Mouse (Mus musculus) forebrain, embryonic 12.5 days (tissue): ENCODE data around the gene Nod2. TPM values are rescaled to one million over a fixed set of nuclear protein-coding genes. Genes with fewer than 3 reads are reported as not detected.

ENCODE experiments used
- ATAC-seq: fragments of 200-750 bp; cut with Nextera tagmentation; 2 replicates; pipeline ENCODE4 v1.8.0; 2017; ENCODE audit warnings: moderate TSS enrichment; ENCODE audit not compliant: low FRiP score
- H3K27ac ChIP-seq: fragments of 300-500 bp; sonication (generic); 2 replicates; pipeline ENCODE4 v1.5.1; 2016; ENCODE audit warnings: mild to moderate bottlenecking
- H3K27me3 ChIP-seq: fragments of 300-500 bp; sonication (generic); 2 replicates; pipeline ENCODE4 v1.6.1; 2016; ENCODE audit warnings: mild to moderate bottlenecking
- H3K36me3 ChIP-seq: fragments of 300-500 bp; sonication (generic); replicated peaks from 2 replicates; pipeline ENCODE4 v1.6.1; 2016; ENCODE audit warnings: mild to moderate bottlenecking
- H3K4me1 ChIP-seq: fragments of 300-500 bp; sonication (generic); 2 replicates; pipeline ENCODE4 v1.6.1; 2016
- H3K4me2 ChIP-seq: fragments of 300-500 bp; sonication (generic); 2 replicates; pipeline ENCODE4 v1.6.1; 2016; ENCODE audit warnings: mild to moderate bottlenecking, moderate library complexity
- H3K4me3 ChIP-seq: fragments of 300-500 bp; sonication (generic); replicated peaks from 2 replicates; pipeline ENCODE4 v1.5.1; 2016; ENCODE audit warnings: mild to moderate bottlenecking
- H3K9ac ChIP-seq: fragments of 300-500 bp; sonication (generic); 2 replicates; pipeline ENCODE4 v1.6.1; 2016; ENCODE audit warnings: mild to moderate bottlenecking
- H3K9me3 ChIP-seq: fragments of 300-500 bp; sonication (generic); 2 replicates; pipeline ENCODE4 v1.6.1; 2016
- WGBS: fragments of 180-500 bp; shearing (Covaris S2); methylation state at CpG from one replicate; pipeline ENCODE4 v1.1.7; 2016; 5-methylcytosine and 5-hydroxymethylcytosine counted together
- polyA plus RNA-seq: library from polyadenylated mRNA; unstranded; fragments of >200 nt; fragmentation: Nextera tagmentation; extraction: Ambion mirVana; gene quantifications from 2 replicates; pipeline ENCODE4 v1.2.1, GENCODE M21; 2016

Nod2 gene
- 0.11 and 0.13 TPM in 2 replicates for polyA plus RNA-seq

DNA sequence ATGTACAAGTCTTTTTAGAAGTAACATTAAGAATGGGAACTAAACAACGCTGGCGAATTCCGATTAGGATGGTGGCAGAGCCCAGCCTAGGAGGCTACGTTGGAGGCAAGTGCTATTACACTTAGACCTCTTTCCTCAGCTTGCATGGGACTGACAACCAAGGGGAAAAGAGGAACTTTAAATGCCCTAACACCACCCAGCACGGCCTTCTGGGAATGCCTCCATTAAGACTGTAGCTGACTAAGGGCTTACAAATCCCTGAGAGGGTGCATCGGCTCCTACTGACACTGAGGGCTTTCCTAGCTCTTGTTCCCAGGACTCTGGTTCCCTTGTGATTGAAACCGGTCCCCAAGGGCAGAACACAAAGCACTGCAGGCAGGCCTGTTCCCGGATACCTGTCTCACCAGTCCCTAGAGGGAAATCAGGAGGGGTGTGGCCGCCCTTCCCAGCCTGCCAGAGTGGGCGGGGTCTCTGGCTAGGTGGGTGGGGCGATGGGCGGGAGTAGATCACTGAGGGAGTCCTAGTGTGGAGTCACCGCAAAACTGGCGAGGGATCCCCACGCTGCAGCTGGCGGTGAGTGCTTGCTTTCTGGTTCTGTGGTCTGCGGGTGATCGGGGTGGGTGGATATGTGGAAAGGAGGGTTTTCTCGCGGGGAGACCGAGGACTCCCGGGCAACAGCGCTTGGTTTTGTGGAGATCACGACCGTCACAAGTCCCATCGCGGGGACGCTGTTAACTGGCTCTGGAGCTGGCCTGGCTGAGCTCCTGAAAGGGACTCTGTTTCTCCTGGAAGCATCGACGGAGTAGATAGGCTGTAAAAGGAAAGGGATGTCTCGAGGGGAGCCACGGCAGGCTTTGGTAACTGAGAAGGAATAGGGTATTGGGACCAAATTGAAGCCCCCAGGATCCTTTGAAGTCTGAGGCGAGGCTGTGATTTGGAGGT, at the start of gene Nod2:
Nod2 (plus strand) TSS at position 479 of the 942 bp plus-strand sequence.
- H3K4me2 ChIP-seq = peak within 1 kb of the TSS; percentile 70
- no peak within 1 kb of the TSS for H3K27ac ChIP-seq
- peak; percentile 53; the same call in 1 of the 2 replicates for ATAC-seq
- no peaks in the 10 kb centered on the region for H3K36me3 ChIP-seq
- peaks cover 39% of the 10 kb centered on the region for H3K27me3 ChIP-seq
- H3K4me1 ChIP-seq = peaks cover 13% of the 10 kb centered on the region
- H3K4me3 ChIP-seq = peak within 1 kb of the TSS; percentile 44
- no peaks in the 10 kb centered on the region for H3K9me3 ChIP-seq
- H3K9ac ChIP-seq = peak within 1 kb of the TSS; percentile 38
- 8% methylated on average over 33 of the region's 33 CpGs for WGBS

DNA sequence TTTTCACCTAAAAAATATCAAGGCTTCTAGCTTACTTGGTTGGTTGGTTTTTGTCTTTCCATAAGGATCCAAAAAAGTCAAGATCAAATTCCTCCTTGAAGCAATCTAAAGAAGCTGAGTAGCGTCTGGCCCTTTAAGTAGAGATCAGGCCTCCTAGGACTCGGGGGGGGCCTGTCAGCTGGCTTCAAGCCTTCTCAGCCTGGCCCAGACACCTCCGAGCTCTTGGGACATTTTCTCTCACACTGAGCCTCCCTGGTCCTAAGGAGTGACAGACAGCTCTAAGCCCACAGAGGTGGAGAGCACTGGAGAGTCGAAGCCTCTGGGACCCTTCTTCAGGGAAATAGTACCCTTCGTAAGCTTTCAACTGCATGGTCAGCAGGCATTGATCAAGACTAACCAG, 48.5 kb upstream of the Nod2 start:
- Histone ChIP-seq H3K4me2 (no peak overlapping the region), H3K9ac (no peak overlapping the region), H3K36me3 (no peaks in the 10 kb centered on the region), H3K27ac (no peak overlapping the region), H3K9me3 (0 out of 2 replicates have a peak, but pooled peaks cover 6% of the 10 kb centered on the region), H3K27me3 (no peaks in the 10 kb centered on the region), H3K4me3 (no peak overlapping the region), H3K4me1 (peaks cover 17% of the 10 kb centered on the region)
- 73% methylated on average over 5 of the region's 5 CpGs for WGBS
- no peak for ATAC-seq

DNA sequence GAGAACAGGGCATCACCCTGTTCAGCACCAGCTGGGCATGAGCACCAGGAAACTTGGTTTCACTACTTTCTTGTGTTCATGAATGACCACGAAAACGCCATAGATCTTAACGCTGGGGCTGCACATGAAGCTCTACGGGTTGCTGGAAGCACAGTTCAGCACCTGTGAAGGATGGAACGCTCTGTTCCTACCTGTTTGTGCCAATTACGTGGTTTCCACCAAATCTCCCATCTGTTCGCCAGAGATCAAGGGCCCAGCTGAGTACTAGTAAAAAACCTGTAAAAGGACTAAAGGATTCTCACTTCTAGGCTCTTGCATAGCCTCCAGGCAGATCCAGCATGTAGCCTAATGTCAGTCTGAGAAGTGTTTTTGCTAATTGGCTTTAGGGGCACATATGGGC, 47.6 kb upstream of the Nod2 start:
- no peak overlapping the region for H3K4me3 ChIP-seq
- no peak overlapping the region for H3K9ac ChIP-seq
- 0 out of 2 replicates have a peak, but pooled peaks cover 6% of the 10 kb centered on the region for H3K9me3 ChIP-seq
- H3K4me2 ChIP-seq = no peak overlapping the region
- ATAC-seq = no peak
- H3K27ac ChIP-seq = no peak overlapping the region
- 84% methylated on average over 7 of the region's 7 CpGs for WGBS
- H3K4me1 ChIP-seq = peaks cover 24% of the 10 kb centered on the region
- H3K27me3 ChIP-seq = no peaks in the 10 kb centered on the region
- no peaks in the 10 kb centered on the region for H3K36me3 ChIP-seq

DNA sequence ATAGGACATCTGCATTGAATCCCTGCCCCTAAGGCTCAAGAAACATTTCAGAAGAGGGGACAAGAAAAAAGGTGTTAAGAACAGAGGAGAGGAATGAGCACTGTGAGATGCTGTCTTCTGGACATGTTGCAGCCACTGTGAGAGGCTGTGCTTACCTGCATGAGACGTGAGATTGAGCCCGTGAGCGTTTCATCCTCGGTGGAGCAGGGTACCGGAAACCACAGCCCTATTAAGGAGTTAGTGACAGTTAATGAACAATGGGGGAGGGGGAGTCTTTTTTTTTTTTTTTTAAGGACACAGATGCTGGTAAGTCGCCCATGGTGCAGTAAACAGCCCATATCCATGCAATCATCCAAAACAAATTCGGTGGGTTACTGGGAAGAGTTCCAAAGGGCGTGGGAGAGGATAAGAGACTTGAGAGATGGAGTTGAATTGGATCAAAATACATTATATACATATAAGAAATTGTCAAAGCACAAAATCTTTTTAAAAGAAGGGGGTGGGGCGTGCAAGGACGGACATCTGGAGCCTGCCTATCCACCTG, 43.6 kb upstream of the Nod2 start:
- peaks cover 35% of the 10 kb centered on the region for H3K4me1 ChIP-seq
- no peak overlapping the region for H3K9ac ChIP-seq
- H3K4me2 ChIP-seq = peak overlapping the region; percentile 59
- H3K27me3 ChIP-seq = no peaks in the 10 kb centered on the region
- ATAC-seq = peak; percentile 30
- H3K36me3 ChIP-seq = no peaks in the 10 kb centered on the region
- peak overlapping the region; percentile 31 for H3K4me3 ChIP-seq
- WGBS = 2% methylated on average over 10 of the region's 10 CpGs
- 0 out of 2 replicates have a peak, but pooled peaks cover 6% of the 10 kb centered on the region for H3K9me3 ChIP-seq
- peak overlapping the region; percentile 60 for H3K27ac ChIP-seq

DNA sequence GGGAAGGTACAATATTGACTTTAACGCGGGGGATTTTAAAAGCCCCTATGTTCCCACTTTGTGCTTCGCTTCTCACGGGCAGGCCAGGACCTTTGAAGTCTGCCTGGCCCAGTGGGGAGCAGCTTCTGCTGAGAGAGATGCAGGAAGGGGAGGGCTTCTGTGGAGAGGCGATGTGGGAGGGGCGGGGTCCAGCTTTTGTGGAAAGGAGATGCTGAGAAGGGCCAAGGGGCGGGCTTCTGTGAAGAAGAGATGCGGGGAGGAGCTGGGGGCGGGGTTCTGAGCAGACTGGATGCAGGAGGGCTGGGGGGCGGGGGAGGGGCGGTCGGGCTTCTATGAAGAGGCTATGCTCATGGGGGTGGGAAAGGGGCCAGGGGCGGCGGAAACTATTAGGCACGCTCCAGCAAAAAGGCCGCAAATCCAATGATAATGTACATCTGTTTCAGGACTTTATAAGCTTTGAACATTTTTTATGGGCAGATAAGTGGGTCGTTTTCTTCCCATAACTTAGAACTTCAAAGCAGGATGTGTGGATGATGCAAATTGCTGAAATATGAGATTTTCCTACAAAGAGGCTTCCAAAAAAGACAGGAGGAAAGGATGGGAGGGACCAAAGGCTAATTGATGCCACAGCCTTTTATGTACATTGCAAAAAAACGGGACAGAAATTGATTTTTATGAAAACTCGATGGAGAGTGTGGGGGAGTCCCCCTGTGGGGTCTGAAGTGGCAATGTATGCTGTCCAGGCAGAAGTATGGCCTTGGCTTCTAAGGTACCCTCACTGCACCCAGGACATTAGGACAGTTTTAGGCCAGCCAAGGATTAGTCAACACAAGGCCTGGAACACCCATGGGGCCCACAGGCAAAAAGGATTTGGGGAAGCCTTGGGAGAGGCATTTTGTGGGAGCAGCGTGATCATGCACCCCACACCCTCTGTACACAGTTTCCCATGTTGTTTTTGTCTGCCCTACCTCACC, 42.8 kb upstream of the Nod2 start:
- WGBS = 5% methylated on average over 20 of the region's 20 CpGs
- H3K9ac ChIP-seq = no peak overlapping the region
- H3K4me2 ChIP-seq = peak overlapping the region; percentile 59
- H3K27ac ChIP-seq = peak overlapping the region; percentile 64
- no peaks in the 10 kb centered on the region for H3K36me3 ChIP-seq
- H3K4me1 ChIP-seq = peaks cover 29% of the 10 kb centered on the region
- peak overlapping the region; percentile 31 for H3K4me3 ChIP-seq
- peaks cover 7% of the 10 kb centered on the region; the same call in 1 of the 2 replicates for H3K27me3 ChIP-seq
- H3K9me3 ChIP-seq = 0 out of 2 replicates have a peak, but pooled peaks cover 6% of the 10 kb centered on the region
- ATAC-seq = peak; percentile 94

DNA sequence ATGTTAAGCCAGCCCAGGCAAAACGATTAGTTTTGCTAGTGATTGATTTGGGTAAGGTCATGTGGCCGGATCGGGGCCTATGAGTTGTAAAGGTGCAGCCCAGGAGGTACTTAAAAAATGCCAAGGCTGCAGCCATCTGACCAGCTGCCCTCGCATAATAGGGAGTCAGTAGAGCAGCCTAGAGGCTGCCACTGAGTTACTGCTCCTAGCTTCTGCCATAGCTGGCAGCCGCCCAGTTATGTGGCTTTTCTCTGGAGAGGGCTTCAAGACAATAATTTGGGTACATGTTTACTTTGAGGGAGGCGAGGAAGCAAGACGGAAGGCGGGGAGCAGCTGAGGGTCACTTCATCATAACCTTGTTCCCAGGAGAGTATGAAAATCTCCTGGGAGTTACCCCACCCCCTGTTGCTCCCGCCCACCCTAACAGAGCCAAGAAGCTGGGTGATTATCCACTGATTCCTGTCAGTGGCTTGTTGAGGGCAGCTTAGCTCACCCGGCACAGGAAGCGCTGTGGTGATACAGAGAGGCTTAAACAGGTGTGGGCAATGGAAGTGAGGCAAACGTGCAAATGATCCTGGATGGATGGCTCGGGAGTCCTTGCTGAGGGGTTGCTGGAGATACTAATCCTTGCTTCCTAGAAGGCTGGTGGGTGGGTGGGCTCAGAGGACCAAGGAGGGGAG, 41.6 kb upstream of the Nod2 start:
- 0 out of 2 replicates have a peak overlapping the region, but pooled peaks have one; percentile 32 for H3K27ac ChIP-seq
- peaks cover 29% of the 10 kb centered on the region for H3K4me1 ChIP-seq
- 46% methylated on average over 13 of the region's 13 CpGs for WGBS
- no peaks in the 10 kb centered on the region for H3K36me3 ChIP-seq
- no peak for ATAC-seq
- H3K9ac ChIP-seq = no peak overlapping the region
- no peak overlapping the region for H3K4me2 ChIP-seq
- H3K4me3 ChIP-seq = no peak overlapping the region
- H3K27me3 ChIP-seq = peaks cover 11% of the 10 kb centered on the region; the same call in 1 of the 2 replicates
- 0 out of 2 replicates have a peak, but pooled peaks cover 6% of the 10 kb centered on the region for H3K9me3 ChIP-seq

DNA sequence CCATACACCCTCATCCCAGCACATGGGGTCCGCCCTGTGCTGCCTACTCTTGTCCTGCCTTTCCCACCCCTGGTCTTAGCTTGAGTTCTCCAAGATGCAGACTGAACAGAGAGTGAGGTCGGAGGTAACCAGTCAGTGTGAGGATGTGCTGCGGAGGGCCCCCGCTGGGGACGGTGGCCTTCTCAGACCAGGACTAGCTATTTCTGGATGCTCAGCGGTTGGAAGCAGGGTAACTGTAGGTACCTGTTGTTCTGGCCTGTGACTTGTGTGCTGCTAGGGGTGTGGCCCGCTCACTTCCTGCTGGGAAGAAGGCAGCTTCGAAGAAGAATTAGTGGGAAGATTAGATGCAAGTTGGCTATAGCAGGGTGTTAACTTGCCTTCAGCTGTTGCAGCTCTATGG, 38.1 kb upstream of the Nod2 start:
- no peak for ATAC-seq
- Histone ChIP-seq H3K9ac (no peak overlapping the region), H3K9me3 (no peaks in the 10 kb centered on the region), H3K27me3 (peaks cover 15% of the 10 kb centered on the region; the same call in 1 of the 2 replicates), H3K27ac (no peak overlapping the region), H3K4me3 (no peak overlapping the region), H3K4me1 (peaks cover 17% of the 10 kb centered on the region), H3K4me2 (no peak overlapping the region), H3K36me3 (no peaks in the 10 kb centered on the region)
- WGBS = 81% methylated on average over 8 of the region's 8 CpGs

DNA sequence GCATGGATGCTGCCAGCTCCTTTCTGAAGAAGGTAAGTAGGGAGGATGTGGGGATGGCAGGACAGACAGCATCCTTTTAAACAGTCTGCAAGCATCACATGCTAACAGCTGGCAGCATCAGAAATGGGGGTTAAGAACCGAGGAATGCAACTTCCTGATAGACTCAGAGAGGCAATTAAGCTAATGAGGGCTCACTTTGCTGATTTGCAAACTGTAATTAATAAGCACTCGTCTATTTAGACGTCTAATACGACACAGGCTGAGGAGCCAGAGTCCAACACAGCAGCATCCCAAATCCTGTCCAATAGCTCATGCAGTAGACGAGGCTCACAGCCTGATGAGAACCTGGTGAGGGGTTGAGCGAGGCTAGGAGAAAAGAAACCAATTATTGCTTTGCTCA, 36.8 kb upstream of the Nod2 start:
- ATAC-seq = no peak
- H3K9ac ChIP-seq = no peak overlapping the region
- no peaks in the 10 kb centered on the region for H3K36me3 ChIP-seq
- no peak overlapping the region for H3K4me3 ChIP-seq
- peaks cover 15% of the 10 kb centered on the region; the same call in 1 of the 2 replicates for H3K27me3 ChIP-seq
- 47% methylated on average over 6 of the region's 6 CpGs for WGBS
- H3K27ac ChIP-seq = no peak overlapping the region
- H3K4me1 ChIP-seq = peaks cover 7% of the 10 kb centered on the region
- no peak overlapping the region for H3K4me2 ChIP-seq
- no peaks in the 10 kb centered on the region for H3K9me3 ChIP-seq

DNA sequence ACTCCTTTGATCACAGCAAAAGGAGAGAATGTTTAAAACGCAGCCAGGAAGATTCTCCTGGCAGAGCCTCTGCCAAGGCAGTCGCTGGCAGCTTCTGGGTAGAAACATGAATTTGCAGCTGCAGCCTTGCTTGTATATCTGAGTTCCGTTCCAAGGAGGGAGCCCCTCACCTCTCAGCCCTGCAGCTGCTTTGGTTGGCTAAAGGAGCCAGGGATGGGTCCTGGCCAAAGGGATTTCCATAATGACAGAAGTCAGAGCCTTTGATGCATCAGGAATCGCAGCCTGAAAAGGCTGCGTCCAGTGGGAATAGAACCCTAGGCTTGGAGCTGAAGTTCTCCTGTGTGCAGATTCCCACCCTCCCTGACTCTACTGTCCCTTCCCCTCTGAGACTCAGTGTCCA, 32.1 kb upstream of the Nod2 start:
- no peaks in the 10 kb centered on the region; the same call in 1 of the 2 replicates for H3K9me3 ChIP-seq
- H3K36me3 ChIP-seq = no peaks in the 10 kb centered on the region
- H3K4me3 ChIP-seq = no peak overlapping the region
- 84% methylated on average over 5 of the region's 5 CpGs for WGBS
- no peak overlapping the region for H3K9ac ChIP-seq
- 0 out of 2 replicates have a peak, but pooled peaks cover 4% of the 10 kb centered on the region for H3K27me3 ChIP-seq
- no peak overlapping the region for H3K4me2 ChIP-seq
- H3K27ac ChIP-seq = no peak overlapping the region
- no peak for ATAC-seq
- H3K4me1 ChIP-seq = no peaks in the 10 kb centered on the region

DNA sequence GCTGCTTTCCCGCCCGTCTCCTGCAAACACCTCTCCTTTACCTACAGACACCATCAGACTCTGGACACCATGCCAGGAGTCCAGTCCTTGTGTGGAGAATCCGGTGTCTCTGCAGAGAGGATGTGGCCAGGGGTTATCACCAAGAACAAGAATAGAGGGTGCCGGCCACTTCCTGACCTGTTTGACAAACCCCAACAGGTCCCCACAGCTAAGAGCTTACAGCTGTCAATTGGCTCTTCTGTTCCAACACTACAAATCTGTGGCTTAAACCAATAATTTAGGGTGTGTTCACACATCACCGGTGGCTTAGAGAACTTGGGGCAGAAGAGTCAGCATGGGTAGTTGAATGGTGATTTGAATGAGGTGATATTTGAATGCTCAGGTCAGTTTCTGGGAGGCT, 28.5 kb upstream of the Nod2 start:
- Histone ChIP-seq H3K9ac (no peak overlapping the region), H3K9me3 (no peaks in the 10 kb centered on the region; the same call in 1 of the 2 replicates), H3K4me1 (peaks cover 4% of the 10 kb centered on the region), H3K27me3 (peaks cover 26% of the 10 kb centered on the region), H3K27ac (no peak overlapping the region), H3K4me3 (no peak overlapping the region), H3K4me2 (no peak overlapping the region), H3K36me3 (no peaks in the 10 kb centered on the region)
- no peak for ATAC-seq
- 90% methylated on average over 5 of the region's 5 CpGs for WGBS

DNA sequence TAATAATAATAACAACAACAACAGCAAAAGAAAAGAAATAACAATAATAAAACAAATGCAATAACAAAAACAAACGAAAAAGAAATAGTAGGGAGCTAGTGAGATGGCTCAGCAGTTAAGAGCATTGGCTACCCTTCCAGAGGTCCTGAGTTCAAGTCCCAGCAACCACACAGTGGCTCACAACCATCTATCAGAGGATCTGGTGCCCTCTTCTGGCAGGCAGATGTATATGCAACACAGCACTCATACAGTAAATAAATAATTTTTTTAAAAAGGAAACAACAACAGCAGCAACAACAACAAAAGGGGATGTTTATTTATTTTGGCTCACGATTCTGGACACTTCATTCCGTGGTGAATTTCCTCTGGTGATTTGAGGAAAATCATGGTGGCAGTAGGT, 27.6 kb upstream of the Nod2 start:
- Histone ChIP-seq H3K4me1 (peaks cover 4% of the 10 kb centered on the region), H3K4me3 (no peak overlapping the region), H3K9ac (no peak overlapping the region), H3K27me3 (peaks cover 29% of the 10 kb centered on the region), H3K4me2 (no peak overlapping the region), H3K27ac (no peak overlapping the region), H3K36me3 (no peaks in the 10 kb centered on the region), H3K9me3 (no peaks in the 10 kb centered on the region; the same call in 1 of the 2 replicates)
- 78% methylated on average over 3 of the region's 3 CpGs for WGBS
- ATAC-seq = no peak
